Mouse (Mus musculus) frontal cortex, adult (tissue): ENCODE results near the gene Stat6.

ENCODE experiments used
- ATAC-seq: cut with Nextera tagmentation; 2 replicates; pipeline ENCODE4 v1.9.2; 2017; ENCODE audit warnings: mild to moderate bottlenecking, moderate library complexity, mixed read lengths; ENCODE audit not compliant: low TSS enrichment

Gene Stat6

GRCm38 (mm10) chr10:127642772-127643552 is at the start of gene Stat6:
TSS of gene Stat6 (plus strand) at chr10:127642986.
- peak; percentile 54; the same call in 1 of the 2 replicates for ATAC-seq

DNA sequence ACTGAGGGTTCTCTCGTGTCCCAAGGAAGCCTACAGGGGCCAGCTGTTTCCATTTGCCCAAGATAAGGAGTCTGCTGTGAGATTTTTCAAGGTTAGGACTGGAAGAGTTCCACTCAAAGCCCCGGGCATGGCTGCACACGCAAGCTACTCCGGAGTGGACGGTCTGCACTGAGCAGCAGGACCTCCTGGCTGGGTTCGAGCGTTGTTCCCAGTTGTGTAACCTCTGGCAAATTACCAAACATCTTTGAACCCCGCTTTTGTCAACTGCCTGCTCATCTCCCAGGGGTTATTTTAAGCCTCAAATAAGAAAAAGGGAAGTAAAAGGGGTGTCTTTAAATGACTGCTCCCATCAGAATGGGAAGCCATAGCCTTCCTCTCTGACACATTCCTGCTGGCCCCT is 48.4 kb upstream of the Stat6 start:
- no peak for ATAC-seq

DNA sequence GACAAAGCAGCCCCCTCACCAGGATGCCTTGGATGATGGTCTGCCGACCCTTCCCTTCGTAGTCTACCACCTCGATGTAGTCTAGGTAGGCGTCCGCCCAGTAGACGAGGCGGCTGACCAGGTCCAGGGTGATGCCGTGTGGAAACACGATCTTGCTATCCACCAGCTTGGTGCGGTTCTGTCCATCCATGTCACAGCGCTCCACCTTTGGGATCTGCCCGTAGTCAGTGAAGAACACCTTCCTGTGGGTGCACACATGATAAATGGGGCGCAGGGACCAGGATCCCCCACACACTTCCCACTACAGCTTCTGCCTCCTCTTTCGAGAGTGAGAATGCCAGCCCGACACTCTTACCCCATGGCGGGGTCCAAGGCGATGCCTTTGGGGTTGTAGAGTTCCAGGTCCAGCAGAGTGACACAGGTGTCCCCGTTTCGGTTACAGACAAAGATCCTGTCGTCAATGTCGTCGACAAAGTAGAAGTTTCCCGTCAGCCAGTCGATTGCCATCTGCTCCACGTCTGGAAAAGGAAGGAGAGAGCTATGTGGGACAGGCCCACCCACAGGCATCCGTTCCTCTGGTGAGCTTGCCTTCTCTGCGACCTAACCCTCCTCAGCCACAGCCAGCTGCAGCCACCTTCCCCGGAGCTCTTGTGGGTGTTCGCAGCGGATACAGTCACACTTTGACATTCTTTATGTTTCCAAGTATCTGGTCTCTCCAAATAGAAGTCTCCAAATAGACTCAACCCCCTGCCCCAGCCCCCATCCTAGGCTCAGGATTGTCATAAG is 47.7 kb upstream of the Stat6 start:
- ATAC-seq = peak; percentile 62

GRCm38 (mm10) chr10:127596321-127596941 is 46.4 kb upstream of the Stat6 start:
- 0 out of 2 replicates have a peak, but pooled peaks have one; percentile 2 for ATAC-seq

DNA sequence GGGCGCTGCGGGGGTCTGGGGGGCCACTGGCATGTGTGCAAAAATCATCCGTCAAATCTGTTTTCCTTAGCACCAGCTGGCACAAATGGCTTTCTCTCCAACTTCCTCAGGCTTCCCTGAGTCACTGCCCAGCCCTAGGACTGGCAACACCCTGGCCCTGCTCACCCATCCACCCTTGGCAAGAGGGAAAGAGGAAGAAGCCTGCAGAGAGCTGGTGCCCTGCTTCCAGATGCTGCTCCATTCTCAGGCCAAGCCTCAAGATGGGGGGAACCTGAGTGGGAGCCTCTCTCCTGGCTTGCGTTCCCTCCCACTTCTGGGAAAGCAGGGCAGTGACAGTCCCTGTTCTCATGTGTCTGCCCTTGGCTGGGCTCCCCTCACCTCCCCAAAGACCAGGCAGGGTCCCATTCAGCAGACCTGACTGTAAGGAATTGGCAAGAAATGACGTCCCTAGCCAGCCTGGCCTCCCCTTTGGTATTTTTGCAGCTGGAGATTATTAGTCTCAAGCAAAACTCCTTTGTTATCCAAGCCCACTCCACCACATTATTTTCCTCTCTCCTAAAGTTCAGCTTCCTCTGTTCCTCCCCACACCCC is 45.4 kb upstream of the Stat6 start:
- 0 out of 2 replicates have a peak, but pooled peaks have one; percentile 10 for ATAC-seq

- ATAC-seq = no peak
Observed at GRCm38 (mm10) chr10:127598607-127599006, 44.2 kb upstream of the Stat6 start.

GRCm38 (mm10) chr10:127599252-127599651 is 43.5 kb upstream of the Stat6 start:
- no peak for ATAC-seq

- peak; percentile 38; the same call in 1 of the 2 replicates for ATAC-seq
Observed at GRCm38 (mm10) chr10:127599779-127600541, 42.8 kb upstream of the Stat6 start.

- ATAC-seq = no peak
Observed at GRCm38 (mm10) chr10:127602194-127602593, 40.6 kb upstream of the Stat6 start.

DNA sequence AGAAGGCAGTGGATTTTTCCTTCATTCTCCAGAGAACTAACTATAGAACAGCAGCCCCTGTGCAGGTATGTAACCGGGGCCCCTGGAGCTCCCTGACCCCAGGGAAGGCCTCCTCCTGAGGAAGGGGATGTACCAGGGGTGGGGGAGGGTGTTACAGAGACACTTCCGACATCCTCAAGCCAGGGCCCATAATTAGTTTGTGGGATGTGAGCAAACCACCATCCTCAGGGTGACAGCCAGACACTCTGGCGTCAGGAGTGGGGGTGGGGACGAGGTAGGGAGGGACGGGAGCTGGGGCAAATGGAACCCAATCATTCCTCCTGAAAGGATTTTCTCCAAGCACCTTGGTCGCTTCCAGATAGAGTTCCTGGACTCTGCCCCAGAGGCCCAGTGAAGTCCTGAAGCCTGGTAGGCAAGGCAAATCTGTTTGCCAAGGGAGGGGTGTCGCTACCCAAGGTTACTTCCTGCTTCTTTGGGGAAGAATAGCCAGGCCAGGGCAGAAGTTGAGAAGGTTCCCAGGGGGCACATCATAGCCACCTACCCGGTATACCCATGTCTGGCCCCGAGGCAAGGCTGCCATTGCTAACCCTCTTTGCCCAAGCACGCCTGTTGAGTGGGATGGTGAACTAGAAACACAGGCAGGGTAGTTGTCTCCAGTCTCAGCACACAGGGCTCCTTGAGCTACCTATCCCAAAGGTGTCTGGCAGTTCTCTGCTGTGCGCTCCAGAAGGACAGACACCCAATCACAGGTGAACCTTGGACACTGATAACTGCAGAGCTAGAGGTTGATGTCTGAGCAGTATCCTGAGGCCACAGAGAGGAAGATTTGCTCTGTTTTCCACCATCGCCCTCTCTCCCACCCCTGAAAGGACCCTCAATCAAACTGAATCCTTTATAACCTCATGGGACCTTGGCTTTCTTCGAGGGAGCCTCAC is 39.1 kb upstream of the Stat6 start:
- no peak for ATAC-seq

- ATAC-seq = no peak
Observed at GRCm38 (mm10) chr10:127604465-127605250, 38.1 kb upstream of the Stat6 start.

DNA sequence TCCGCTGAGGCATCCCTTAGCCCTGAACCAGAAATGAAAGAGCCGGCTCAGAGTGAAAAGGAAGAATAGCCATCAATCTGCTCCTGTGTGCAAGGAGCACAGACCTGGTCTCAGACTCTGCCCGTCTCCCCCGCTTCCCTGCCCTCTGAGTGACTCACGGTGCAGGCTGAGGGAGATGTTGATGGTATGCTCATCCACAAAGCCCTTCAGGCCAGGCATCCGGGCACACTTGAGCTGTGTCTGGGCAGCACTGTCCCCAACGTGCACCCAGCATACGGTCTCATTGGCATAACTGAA is 37.6 kb upstream of the Stat6 start:
- ATAC-seq = no peak

DNA sequence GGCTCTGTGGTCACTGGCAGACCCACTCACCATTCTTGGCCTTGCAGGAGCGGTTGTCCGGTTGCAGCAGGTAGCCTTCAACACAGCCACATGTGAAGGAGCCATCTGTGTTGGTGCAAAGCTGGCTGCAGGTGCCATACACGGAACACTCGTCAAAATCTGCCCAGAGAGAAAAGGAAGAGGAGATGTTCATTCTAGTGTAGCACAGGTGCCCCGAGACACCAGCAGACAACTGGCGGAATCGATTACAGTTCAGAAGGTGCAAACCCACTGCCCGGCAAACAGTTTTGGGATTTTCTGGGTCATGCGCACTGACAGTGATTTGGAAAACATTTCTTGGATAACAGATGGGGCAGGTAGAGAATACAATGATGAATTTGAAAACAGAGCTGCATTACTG is 37.0 kb upstream of the Stat6 start:
- no peak for ATAC-seq

- no peak for ATAC-seq
Observed at GRCm38 (mm10) chr10:127607059-127607458, 35.7 kb upstream of the Stat6 start.

DNA sequence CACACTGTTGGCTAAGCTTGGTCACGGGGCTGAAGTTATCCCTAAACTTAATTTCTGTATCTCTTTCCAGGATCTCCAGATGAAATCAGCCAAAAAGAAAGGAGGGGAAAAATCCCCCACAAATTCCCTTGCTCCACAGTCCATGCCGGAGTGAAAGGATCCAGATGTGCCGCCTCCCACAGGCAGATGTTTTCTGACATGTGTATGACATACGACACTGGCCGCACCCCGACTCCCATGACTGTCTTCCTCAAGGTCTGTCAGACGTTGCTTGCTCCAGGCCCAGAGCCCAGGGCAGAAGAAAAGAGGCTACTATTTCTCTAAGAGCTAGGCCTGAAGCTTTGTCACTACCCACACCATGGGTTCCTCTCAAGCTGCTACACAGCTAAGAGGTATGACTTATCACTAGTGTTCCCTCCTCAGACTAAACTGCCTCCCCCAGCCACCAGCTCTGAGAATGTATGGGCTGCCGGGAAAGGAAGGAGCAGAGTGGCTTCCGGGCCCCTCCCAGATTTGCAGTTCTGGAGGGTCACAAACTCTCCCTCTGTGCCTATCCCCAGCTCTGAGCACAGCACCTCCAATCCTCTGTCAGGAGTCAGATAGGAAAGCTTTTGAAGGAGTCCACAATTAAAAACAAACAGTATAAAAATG is 33.2 kb upstream of the Stat6 start:
- ATAC-seq = peak; percentile 66

- ATAC-seq = no peak
Observed at GRCm38 (mm10) chr10:127610066-127610415, 32.7 kb upstream of the Stat6 start.

DNA sequence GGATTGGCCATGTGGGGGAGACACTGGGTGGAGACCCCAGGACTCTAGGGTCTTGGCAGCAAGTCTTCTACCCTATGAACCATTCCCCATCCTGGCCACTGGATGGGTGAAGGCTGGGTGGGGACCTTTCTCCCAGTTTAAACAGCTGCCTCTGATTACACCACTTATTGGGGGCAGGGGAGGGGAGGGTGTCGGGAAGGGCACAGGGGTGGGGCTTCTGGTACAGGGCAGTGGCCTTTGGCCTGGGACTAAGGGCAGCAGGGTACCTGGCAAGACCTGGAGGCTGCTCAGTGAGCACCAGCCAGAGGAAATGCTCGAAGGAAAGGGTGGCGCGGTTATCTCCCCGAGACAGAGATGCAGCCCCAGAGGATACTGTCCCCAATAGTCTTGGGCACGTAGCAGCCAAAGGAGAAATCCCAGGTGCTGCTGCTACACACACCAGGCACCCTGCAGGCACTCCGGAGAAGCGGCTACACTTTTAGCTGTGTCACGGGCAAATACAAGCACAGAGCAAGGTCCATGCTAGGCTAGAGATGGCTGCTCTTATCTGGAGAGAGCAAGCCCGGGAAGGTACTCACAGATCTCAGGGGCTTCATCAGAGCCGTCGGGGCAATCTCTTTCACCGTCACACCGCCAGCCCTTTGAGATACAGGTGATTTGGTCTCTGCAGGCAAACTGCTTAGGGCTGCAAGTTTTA is 30.6 kb upstream of the Stat6 start:
- no peak for ATAC-seq

GRCm38 (mm10) chr10:127614236-127615033 is 28.4 kb upstream of the Stat6 start:
- ATAC-seq = no peak
